Mouse (Mus musculus): ENCODE measurements around the gene Kifc5b.

DNA sequence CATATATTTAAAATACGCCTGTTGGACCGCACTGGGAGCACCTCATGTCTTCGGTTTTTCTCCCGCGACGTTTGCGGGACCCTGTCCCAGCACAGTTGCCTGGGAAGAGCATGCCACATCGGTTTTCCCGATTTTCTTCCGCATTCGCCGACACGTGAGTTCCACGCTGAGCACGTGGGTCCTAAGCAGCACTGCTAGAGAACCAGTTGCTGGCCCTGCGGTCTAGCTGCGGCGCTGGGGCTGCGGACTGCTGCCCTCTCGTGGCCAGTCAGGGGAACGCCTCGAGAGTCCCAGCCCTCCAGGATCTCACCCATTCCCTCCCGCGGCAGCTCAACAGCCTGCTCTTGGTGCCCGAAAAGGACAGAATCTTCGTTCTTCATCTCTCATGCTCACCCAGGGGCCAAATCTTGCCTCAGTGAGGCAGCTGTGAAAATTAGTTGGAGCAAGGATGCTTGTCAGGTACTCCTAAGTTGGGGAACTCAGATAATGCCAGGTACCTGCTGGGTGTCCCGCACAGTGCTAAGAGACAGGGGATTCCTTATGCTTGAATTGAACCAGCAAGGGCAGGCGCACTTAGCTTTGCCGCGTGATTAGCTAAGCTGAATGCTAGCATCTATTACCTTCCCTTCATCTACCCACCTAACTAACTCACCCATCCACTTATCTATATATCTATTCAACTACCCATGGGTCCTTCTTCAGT lies 30.7 kb upstream of the Kifc5b start:
- peak; percentile 91 for TF ChIP-seq CTCF (conservative IDR thresholded peaks at IDR 0.05; ENCODE audit: low read length)
- TF ChIP-seq POU5F1 (IDR thresholded peaks at IDR 0.05; ENCODE audit: borderline replicate concordance, low read length), result no peak
